Mouse (Mus musculus) limb, embryonic 15.5 days (tissue): ENCODE results near the gene Mgat3. TPM values are rescaled to one million over a fixed set of nuclear protein-coding genes. Genes with fewer than 3 reads are reported as not detected.

Experiments
- ATAC-seq: fragments of 200-750 bp; cut with Nextera tagmentation; 2 replicates; pipeline ENCODE4 v1.8.0; 2017; ENCODE audit warnings: low read depth, moderate TSS enrichment; ENCODE audit not compliant: insufficient number of reproducible peaks, low FRiP score, low TSS enrichment
- H3K27ac ChIP-seq: fragments of 300-500 bp; sonication (generic); 2 replicates; pipeline ENCODE4 v1.5.1; 2015; ENCODE audit warnings: moderate library complexity, mild to moderate bottlenecking, inconsistent platforms
- H3K27me3 ChIP-seq: fragments of 300-500 bp; sonication (generic); 2 replicates; pipeline ENCODE4 v1.6.1; 2015; ENCODE audit warnings: inconsistent platforms
- H3K36me3 ChIP-seq: fragments of 300-500 bp; sonication (generic); 2 replicates; pipeline ENCODE4 v1.6.1; 2015; ENCODE audit warnings: inconsistent platforms
- H3K4me1 ChIP-seq: fragments of 300-500 bp; sonication (generic); 2 replicates; pipeline ENCODE4 v1.6.1; 2015; ENCODE audit warnings: inconsistent platforms
- H3K4me2 ChIP-seq: fragments of 300-500 bp; sonication (generic); 2 replicates; pipeline ENCODE4 v1.6.1; 2015; ENCODE audit warnings: mild to moderate bottlenecking, inconsistent platforms
- H3K4me3 ChIP-seq: fragments of 300-500 bp; sonication (generic); 2 replicates; pipeline ENCODE4 v1.5.1; 2015; ENCODE audit warnings: mild to moderate bottlenecking, inconsistent platforms
- H3K9ac ChIP-seq: fragments of 300-500 bp; sonication (generic); 2 replicates; pipeline ENCODE4 v1.6.1; 2015; ENCODE audit warnings: inconsistent platforms
- H3K9me3 ChIP-seq: fragments of 300-500 bp; sonication (generic); 2 replicates; pipeline ENCODE4 v1.6.1; 2016; ENCODE audit warnings: inconsistent platforms
- WGBS: fragments of 180-500 bp; shearing (Covaris S2); methylation state at CpG from one replicate; pipeline ENCODE4 v1.1.7; 2015; 5-methylcytosine and 5-hydroxymethylcytosine counted together
- polyA plus RNA-seq: library from polyadenylated mRNA; unstranded; fragments of >200 nt; fragmentation: Nextera tagmentation; extraction: Ambion mirVana; gene quantifications from 2 replicates; pipeline ENCODE4 v1.2.1, GENCODE M21; 2015

Gene Mgat3
- polyA plus RNA-seq, 1 experiment from 2014 or later: 3.5 TPM

DNA sequence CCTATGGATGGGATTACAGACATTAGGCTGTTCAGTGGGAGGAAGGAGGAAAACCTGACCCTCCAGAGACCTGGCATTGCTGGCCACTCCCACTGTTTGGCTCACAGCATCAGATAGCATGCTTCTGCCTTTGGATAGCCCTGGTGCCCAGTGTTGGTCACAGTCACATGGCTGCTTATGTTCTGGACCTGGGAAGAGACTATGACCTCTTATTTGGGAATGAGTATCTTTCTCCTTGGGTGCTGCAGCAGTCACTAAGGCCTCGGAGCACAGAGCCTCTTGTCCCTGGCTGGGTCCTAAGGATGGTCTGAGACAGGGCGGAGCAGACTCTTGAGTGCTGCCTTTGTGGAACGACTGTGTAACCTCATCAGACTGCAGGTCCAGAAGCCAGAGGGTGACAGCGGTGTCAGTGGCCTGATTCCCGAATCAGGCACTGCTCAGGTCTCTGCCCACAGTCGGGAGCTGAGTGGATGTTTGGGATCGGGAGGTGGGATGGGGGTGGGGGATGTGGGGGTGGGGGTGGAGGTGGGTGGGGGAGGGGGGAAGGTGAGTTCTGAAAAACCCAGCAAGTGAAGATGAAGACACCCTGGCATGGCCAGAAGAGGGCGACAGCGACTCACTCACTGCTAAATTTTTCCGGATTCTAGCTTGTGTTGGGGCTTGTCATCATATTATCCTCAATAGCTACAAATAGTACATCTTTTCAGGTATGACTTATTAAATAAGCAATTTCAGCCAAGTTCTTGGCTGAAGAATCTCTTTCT, 42.4 kb downstream of the Mgat3 start:
- no peak overlapping the region for H3K4me3 ChIP-seq
- WGBS: 17% methylated on average over 10 of the region's 10 CpGs
- no peaks in the 10 kb centered on the region for H3K9me3 ChIP-seq
- no peaks in the 10 kb centered on the region for H3K4me1 ChIP-seq
- no peaks in the 10 kb centered on the region for H3K27me3 ChIP-seq
- no peak overlapping the region for H3K9ac ChIP-seq
- ATAC-seq: no peak
- peaks cover 25% of the 10 kb centered on the region for H3K36me3 ChIP-seq
- no peak overlapping the region for H3K27ac ChIP-seq
- no peak overlapping the region for H3K4me2 ChIP-seq

DNA sequence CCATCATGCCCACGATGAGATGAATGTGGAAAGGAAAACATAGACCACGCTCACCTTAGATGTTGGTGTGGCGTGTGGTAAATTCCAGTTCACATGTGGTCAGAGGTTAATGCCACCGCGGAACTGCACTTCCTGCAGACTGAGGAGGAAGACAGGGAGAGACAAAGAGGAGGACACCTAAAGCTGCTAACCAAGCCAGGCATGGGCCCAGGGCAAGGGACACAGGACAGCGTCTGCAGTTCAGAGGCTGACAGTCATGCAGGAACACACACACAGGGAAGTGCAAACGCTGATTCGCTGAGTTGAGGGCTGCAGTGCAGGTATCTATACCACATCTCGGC, 42.9 kb downstream of the Mgat3 start:
- Histone ChIP-seq H3K9me3 (no peaks in the 10 kb centered on the region), H3K4me2 (no peak overlapping the region), H3K27me3 (no peaks in the 10 kb centered on the region), H3K27ac (no peak overlapping the region), H3K9ac (no peak overlapping the region), H3K36me3 (peaks cover 20% of the 10 kb centered on the region), H3K4me3 (no peak overlapping the region), H3K4me1 (no peaks in the 10 kb centered on the region)
- no peak for ATAC-seq
- WGBS: 64% methylated on average over 9 of the region's 9 CpGs

DNA sequence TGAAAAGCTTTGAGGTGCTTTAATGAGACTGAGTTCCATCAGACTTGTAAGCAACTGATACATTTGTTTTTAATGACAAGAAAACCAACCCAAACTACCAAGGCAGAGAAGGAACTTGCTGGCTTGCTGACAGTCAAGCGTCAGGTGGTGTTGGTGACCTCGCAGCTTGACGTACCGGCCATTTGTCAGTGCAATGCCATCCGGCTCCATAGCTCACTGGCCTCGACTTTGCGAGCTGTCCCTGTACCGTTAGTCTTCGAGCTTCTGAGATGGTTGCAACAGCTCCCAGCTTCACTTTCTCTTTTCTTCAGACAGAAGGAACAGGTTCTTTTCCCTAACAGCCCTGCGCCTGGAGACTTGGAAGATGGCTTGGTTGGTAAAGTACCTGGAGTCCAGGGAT, 44.0 kb downstream of the Mgat3 start:
- no peak overlapping the region for H3K9ac ChIP-seq
- WGBS: 80% methylated on average over 10 of the region's 10 CpGs
- no peak for ATAC-seq
- no peaks in the 10 kb centered on the region for H3K27me3 ChIP-seq
- H3K36me3 ChIP-seq: peaks cover 9% of the 10 kb centered on the region; the same call in 1 of the 2 replicates
- H3K4me2 ChIP-seq: no peak overlapping the region
- no peaks in the 10 kb centered on the region for H3K4me1 ChIP-seq
- no peak overlapping the region for H3K27ac ChIP-seq
- H3K9me3 ChIP-seq: no peaks in the 10 kb centered on the region
- no peak overlapping the region for H3K4me3 ChIP-seq

DNA sequence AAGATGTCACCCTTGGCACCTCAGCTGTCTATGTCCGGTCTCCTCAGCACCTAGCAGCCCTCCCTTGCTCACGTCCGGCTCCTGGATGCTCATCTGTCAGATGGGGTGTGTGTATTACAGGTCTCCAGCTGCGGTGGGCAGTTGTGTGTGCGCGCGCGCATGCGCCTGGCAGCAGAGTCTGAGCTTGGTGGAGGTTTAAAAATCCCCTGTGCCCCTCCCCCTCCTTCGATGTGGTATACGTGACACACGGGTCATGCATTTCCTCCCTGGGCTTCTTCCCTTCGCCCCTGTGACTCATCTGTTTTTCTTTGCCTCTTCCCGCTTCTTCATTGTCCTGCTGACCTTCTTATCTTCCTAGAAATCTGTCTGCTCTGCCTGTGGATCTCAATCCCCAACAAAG, 45.7 kb downstream of the Mgat3 start:
- Histone ChIP-seq H3K4me3 (no peak overlapping the region), H3K9ac (no peak overlapping the region), H3K36me3 (no peaks in the 10 kb centered on the region), H3K4me2 (no peak overlapping the region), H3K9me3 (no peaks in the 10 kb centered on the region), H3K4me1 (no peaks in the 10 kb centered on the region), H3K27ac (no peak overlapping the region), H3K27me3 (no peaks in the 10 kb centered on the region)
- no peak for ATAC-seq
- 40% methylated on average over 14 of the region's 14 CpGs for WGBS

DNA sequence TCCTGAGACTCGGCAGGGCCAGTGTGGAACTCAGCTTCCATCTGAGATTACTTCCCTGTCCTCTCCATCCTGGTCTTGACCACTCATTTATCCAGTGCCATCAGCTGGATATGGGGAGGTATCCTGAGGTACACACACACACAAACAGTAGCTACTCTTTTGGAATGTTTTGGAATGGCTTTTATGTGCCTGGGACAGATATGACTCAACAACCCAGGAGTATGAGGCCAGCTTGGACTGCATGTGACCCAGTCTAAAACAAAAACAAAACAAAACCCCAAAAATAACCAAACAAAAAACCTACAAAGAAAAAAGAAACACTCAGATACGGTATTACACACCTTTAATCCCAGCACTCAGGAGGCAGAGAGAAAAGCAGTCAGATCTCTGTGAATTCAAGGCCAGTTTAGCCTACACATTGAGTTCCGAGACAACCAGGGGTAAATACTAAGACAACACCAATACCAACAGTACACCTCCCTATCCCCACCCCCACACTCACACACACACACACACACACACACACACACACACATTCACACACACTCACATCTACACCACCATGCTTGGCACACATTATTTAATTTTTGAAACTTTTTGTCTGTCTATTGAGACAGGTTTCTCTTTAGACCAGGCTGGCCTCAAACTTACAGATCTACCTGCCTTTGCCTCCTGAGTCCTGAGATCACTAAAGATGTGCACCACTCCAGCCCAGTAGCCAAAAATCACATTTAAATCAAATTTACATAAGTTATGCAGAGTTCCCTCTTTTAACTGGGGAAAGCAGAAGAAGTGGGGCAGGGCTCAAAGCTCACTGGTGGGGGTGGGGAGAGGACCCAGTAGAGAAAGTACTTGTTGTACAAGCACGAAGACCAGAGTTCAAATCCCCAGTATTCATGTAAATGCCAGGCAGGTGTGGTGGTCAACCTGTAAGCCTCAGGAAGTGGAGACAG, 46.5 kb downstream of the Mgat3 start:
- H3K27ac ChIP-seq: no peak overlapping the region
- H3K27me3 ChIP-seq: no peaks in the 10 kb centered on the region
- WGBS: 63% methylated on average over 4 of the region's 4 CpGs
- no peak overlapping the region for H3K4me3 ChIP-seq
- no peak overlapping the region for H3K4me2 ChIP-seq
- no peaks in the 10 kb centered on the region for H3K9me3 ChIP-seq
- H3K4me1 ChIP-seq: no peaks in the 10 kb centered on the region
- H3K36me3 ChIP-seq: no peaks in the 10 kb centered on the region
- no peak for ATAC-seq
- no peak overlapping the region for H3K9ac ChIP-seq

DNA sequence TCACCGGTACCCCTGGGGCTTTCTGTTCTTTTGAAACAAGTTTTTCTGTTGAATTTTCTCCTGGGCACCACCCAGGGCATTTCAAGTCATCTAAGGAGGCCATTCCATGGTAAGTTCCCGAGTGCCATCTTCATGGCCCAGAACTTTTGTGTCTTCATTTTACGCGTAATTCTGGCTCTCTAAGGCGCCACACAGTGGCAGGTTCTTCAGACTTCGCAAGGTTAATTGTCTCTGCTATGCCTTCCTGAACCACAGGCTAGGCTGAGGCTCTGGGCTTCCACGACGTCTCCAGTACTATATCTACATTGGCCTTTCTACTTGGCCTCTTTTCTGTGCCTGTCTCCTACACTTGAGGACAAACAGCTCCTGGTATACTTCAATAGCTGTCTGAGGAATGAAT, 47.5 kb downstream of the Mgat3 start:
- H3K27me3 ChIP-seq: no peaks in the 10 kb centered on the region
- no peak for ATAC-seq
- no peaks in the 10 kb centered on the region for H3K4me1 ChIP-seq
- H3K9ac ChIP-seq: no peak overlapping the region
- WGBS: 67% methylated on average over 8 of the region's 8 CpGs
- no peak overlapping the region for H3K4me2 ChIP-seq
- H3K4me3 ChIP-seq: no peak overlapping the region
- H3K36me3 ChIP-seq: no peaks in the 10 kb centered on the region
- no peak overlapping the region for H3K27ac ChIP-seq
- no peaks in the 10 kb centered on the region for H3K9me3 ChIP-seq

DNA sequence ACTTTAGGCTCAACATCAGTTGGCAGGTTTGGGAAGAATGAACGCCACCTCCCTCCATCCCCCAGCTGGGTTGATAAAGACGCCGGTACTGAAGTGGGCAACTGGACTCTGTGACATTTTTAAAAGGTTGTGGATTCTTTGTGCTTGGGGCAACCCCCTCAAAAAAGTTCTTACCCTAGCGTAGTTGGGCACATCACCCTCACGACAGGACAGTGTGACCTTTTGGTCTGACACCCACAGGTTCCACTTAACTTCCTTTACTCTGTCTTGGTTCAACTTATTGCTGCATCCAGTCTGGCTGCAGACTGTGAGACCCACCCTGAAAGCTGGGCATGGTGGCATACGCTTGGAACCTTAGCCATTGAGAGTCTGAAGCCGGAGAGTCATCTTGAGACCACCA, 50.2 kb downstream of the Mgat3 start:
- no peaks in the 10 kb centered on the region for H3K27me3 ChIP-seq
- WGBS: 92% methylated on average over 7 of the region's 7 CpGs
- H3K9ac ChIP-seq: no peak overlapping the region

DNA sequence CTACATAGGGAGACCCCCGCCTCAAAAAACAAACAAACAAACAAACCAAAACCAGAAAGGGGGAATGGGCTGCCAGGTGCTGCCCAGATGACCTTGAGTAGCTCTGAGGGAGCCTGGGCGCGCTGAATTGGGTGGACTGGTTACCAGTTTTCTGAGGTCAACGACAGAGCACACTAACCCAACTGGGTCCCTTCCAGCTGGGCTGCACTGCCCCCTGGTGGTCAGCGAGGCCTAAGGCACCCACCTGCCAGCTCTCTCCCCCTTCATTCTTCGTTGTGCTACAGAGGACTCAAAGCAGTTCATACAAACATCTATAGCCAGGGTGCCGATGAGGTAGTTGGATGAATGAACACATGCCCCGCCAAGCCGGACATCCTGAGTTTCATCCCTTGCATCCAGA, 51.7 kb downstream of the Mgat3 start:
- WGBS: 30% methylated on average over 9 of the region's 9 CpGs
- Histone ChIP-seq H3K36me3 (no peaks in the 10 kb centered on the region), H3K4me3 (no peak overlapping the region), H3K27ac (no peak overlapping the region), H3K9me3 (no peaks in the 10 kb centered on the region), H3K4me2 (no peak overlapping the region), H3K27me3 (no peaks in the 10 kb centered on the region), H3K4me1 (no peaks in the 10 kb centered on the region), H3K9ac (no peak overlapping the region)
- no peak for ATAC-seq

More for the DNA sequence above, 50.2 kb downstream of the Mgat3 start:
- Histone ChIP-seq H3K4me2 (no peak overlapping the region), H3K4me1 (no peaks in the 10 kb centered on the region), H3K4me3 (no peak overlapping the region), H3K9me3 (no peaks in the 10 kb centered on the region), H3K27ac (no peak overlapping the region), H3K36me3 (no peaks in the 10 kb centered on the region)
- ATAC-seq: no peak

DNA sequence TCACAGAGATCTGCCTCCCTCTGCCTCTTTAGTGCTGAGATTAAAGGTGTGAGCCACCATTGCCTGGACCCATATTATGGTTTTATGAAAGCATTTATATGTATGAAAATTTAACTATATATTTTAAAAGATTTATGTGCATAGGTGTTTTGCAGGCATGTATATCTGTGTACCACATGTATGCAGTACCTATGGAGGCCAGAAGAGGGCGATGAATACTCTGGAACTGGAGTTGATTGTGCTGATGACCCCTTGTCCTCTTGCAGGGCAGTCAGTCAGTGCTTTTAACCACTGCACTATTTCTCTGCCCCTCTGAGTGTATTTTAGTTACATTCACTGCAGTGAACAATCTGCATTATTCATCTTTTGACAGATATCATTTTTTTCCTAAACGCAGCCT, 52.3 kb downstream of the Mgat3 start:
- H3K9me3 ChIP-seq: no peaks in the 10 kb centered on the region
- H3K27ac ChIP-seq: no peak overlapping the region
- WGBS: 45% methylated on average over 2 of the region's 2 CpGs
- no peaks in the 10 kb centered on the region for H3K4me1 ChIP-seq
- no peaks in the 10 kb centered on the region for H3K36me3 ChIP-seq
- no peak for ATAC-seq
- no peak overlapping the region for H3K4me2 ChIP-seq
- no peak overlapping the region for H3K9ac ChIP-seq
- no peaks in the 10 kb centered on the region for H3K27me3 ChIP-seq
- no peak overlapping the region for H3K4me3 ChIP-seq

DNA sequence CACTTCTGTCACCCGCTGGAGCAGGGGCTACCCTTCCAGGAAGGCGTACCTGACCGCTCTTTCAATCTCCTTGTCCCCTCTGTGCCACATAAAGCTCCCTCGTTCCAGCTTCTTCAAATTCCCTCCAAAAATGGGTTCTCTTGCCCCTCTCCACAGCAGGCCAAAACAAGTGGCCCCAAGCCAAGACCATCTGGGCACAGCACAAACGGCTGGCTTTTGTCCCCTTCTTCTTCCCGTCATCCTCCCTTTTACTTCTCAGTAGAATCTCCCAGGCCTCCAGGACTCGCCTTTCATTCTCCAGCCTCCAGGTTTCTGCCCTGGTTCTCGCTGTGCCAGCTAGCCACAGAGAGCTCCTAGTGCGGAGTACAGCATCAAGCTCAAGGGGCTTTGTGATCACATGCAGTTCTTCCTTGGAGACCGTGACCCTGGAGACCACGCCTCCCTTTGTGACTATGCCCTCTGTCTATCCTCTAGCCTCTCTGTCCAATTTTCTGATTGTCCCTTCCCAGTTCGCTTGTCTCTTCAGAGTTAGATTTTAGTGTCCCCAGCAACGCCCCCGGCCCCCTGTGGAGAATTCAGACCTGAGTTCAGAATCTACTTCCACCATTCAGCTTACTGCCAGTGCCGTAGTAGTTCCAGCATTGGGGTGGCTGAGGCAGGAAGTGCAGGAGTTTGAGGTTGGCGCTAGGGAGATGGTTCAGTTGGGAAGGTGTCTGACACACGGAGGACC, 54.7 kb downstream of the Mgat3 start:
- Histone ChIP-seq H3K9ac (no peak overlapping the region), H3K4me1 (peaks cover 2% of the 10 kb centered on the region), H3K27ac (no peak overlapping the region), H3K36me3 (no peaks in the 10 kb centered on the region), H3K27me3 (no peaks in the 10 kb centered on the region), H3K4me3 (no peak overlapping the region), H3K9me3 (no peaks in the 10 kb centered on the region), H3K4me2 (no peak overlapping the region)
- 74% methylated on average over 17 of the region's 17 CpGs for WGBS
- no peak for ATAC-seq

DNA sequence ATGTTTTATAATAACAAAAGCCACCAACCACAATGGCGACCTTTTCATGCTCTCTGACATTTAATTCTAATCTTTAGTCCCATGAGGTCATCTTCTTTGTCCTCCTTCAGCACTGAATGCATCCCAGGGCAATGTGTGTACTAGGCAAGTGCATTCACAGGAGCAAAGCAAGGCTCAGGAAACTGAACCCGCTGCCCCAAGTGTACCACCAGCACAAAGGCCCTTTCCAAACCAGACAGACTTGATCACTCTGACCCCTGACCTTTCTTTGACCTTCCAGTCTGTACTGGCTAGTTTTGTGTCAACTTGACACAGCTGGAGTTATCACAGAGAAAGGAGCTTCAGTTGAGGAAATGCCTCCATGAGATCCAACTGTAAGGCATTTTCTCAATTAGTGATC, 58.8 kb downstream of the Mgat3 start:
- H3K27me3 ChIP-seq: no peaks in the 10 kb centered on the region
- no peak overlapping the region for H3K9ac ChIP-seq
- no peak overlapping the region for H3K4me3 ChIP-seq
- 73% methylated on average over 2 of the region's 2 CpGs for WGBS
- H3K9me3 ChIP-seq: no peaks in the 10 kb centered on the region
- peaks cover 17% of the 10 kb centered on the region for H3K36me3 ChIP-seq
- ATAC-seq: no peak
- H3K4me2 ChIP-seq: no peak overlapping the region
- peaks cover 16% of the 10 kb centered on the region for H3K4me1 ChIP-seq
- no peak overlapping the region for H3K27ac ChIP-seq

DNA sequence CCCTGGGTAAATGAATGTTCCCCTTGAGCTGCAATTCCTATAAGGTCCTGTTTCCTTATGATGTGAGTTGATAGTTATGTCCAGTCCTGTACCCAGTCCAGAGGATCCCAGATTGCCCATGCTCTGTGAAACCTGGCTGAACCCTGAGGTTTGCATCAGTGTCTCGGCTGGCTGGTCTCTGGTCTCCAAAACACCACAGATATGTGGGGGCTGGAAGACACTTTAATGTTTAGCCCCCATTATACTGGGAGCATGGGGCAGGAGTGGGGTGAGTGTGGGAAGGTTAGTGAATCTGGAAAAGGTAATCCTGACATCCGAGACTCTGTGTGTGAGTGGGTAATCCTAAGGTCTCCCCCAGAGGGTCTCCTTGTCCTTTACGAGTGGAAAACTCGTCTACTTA, 59.5 kb downstream of the Mgat3 start:
- no peak for ATAC-seq
- WGBS: 42% methylated on average over 4 of the region's 4 CpGs
- Histone ChIP-seq H3K4me2 (peak overlapping the region; percentile 65; the same call in 1 of the 2 replicates), H3K4me3 (peak overlapping the region; percentile 63; the same call in 1 of the 2 replicates), H3K27me3 (no peaks in the 10 kb centered on the region), H3K4me1 (peaks cover 16% of the 10 kb centered on the region), H3K9me3 (no peaks in the 10 kb centered on the region), H3K9ac (0 out of 2 replicates have a peak overlapping the region, but pooled peaks have one; percentile 17), H3K36me3 (peaks cover 22% of the 10 kb centered on the region), H3K27ac (peak overlapping the region; percentile 83)
